Mouse (Mus musculus): ENCODE data around the gene Mipol1. TPM values are rescaled to one million over a fixed set of nuclear protein-coding genes. Genes with fewer than 3 reads are reported as not detected.
"Not testable (repeated sequence)": the region's sequence is repeated elsewhere in the genome, so short reads cannot be mapped to it uniquely, and the experiment has no call there.

Gene Mipol1
- polyA plus RNA-seq, 1 experiment = 0.08 TPM

- no peaks in the 10 kb centered on the region for H3K27me3 ChIP-seq (ENCODE audit: control insufficient read depth)
- TF ChIP-seq GATA1 (IDR thresholded peaks at IDR 0.05; ENCODE audit: low read length) (peak; percentile 73), TAL1 (IDR thresholded peaks at IDR 0.05; ENCODE audit: low read length) (peak; percentile 56; the same call in 2 of the 3 replicates)
- H3K4me3 ChIP-seq (replicated peaks) = peak within 1 kb of the TSS; percentile 84
- H3K9me3 ChIP-seq (ENCODE audit: control insufficient read depth, low read length) = no peaks in the 10 kb centered on the region
- peaks cover 55% of the 10 kb centered on the region for H3K4me1 ChIP-seq (ENCODE audit: control insufficient read depth)
- peaks cover 17% of the 10 kb centered on the region for H3K36me3 ChIP-seq (ENCODE audit: control insufficient read depth)
These were observed 32.7 kb upstream of the Mipol1 start, which contains the start of gene Slc25a21 for GRCm38 (mm10) chr12:57197363-57198026. Slc25a21 (minus strand) TSS chr12:57197472.

- H3K4me1 ChIP-seq (ENCODE audit: control insufficient read depth) = peaks cover 51% of the 10 kb centered on the region
- no peaks in the 10 kb centered on the region for H3K9me3 ChIP-seq (ENCODE audit: control insufficient read depth, low read length)
- peaks cover 11% of the 10 kb centered on the region for H3K36me3 ChIP-seq (ENCODE audit: control insufficient read depth)
- H3K27me3 ChIP-seq (ENCODE audit: control insufficient read depth) = no peaks in the 10 kb centered on the region
- H3K4me3 ChIP-seq (replicated peaks) = peak overlapping the region; percentile 84
- TF ChIP-seq GATA1 (IDR thresholded peaks at IDR 0.05; ENCODE audit: low read length) = no peak
- TF ChIP-seq TAL1 (IDR thresholded peaks at IDR 0.05; ENCODE audit: low read length) = no peak
These were observed 32.0 kb upstream of the Mipol1 start for GRCm38 (mm10) chr12:57198269-57198668.

- Histone ChIP-seq H3K9me3 (ENCODE audit: control insufficient read depth, low read length) (no peaks in the 10 kb centered on the region), H3K36me3 (ENCODE audit: control insufficient read depth) (peaks cover 5% of the 10 kb centered on the region; the same call in 1 of the 2 replicates), H3K4me1 (ENCODE audit: control insufficient read depth) (peaks cover 41% of the 10 kb centered on the region), H3K4me3 (replicated peaks) (no peak overlapping the region), H3K27me3 (ENCODE audit: control insufficient read depth) (no peaks in the 10 kb centered on the region)
- no peak for TF ChIP-seq TAL1 (IDR thresholded peaks at IDR 0.05; ENCODE audit: low read length)
- no peak for TF ChIP-seq GATA1 (IDR thresholded peaks at IDR 0.05; ENCODE audit: low read length)
These were observed 30.8 kb upstream of the Mipol1 start for GRCm38 (mm10) chr12:57199427-57199826.

- TF ChIP-seq GATA1 (IDR thresholded peaks at IDR 0.05; ENCODE audit: low read length) (no peak), TAL1 (IDR thresholded peaks at IDR 0.05; ENCODE audit: low read length) (no peak)
- no peak overlapping the region for H3K4me3 ChIP-seq (replicated peaks)
These were observed 28.3 kb upstream of the Mipol1 start for GRCm38 (mm10) chr12:57201901-57202300.

GRCm38 (mm10) chr12:57204276-57204851, 25.9 kb upstream of the Mipol1 start:
- no peaks in the 10 kb centered on the region for H3K36me3 ChIP-seq (ENCODE audit: control insufficient read depth)
- no peaks in the 10 kb centered on the region for H3K27me3 ChIP-seq (ENCODE audit: control insufficient read depth)
- TF ChIP-seq GATA1 (IDR thresholded peaks at IDR 0.05; ENCODE audit: low read length) = no peak
- TF ChIP-seq TAL1 (IDR thresholded peaks at IDR 0.05; ENCODE audit: low read length) = no peak
- no peak overlapping the region for H3K4me3 ChIP-seq (replicated peaks)
- H3K9me3 ChIP-seq (ENCODE audit: control insufficient read depth, low read length) = no peaks in the 10 kb centered on the region
- H3K4me1 ChIP-seq (ENCODE audit: control insufficient read depth) = peaks cover 17% of the 10 kb centered on the region

More at GRCm38 (mm10) chr12:57201901-57202300, 28.3 kb upstream of the Mipol1 start:
- Histone ChIP-seq H3K36me3 (ENCODE audit: control insufficient read depth) (peaks cover 3% of the 10 kb centered on the region; the same call in 1 of the 2 replicates), H3K9me3 (ENCODE audit: control insufficient read depth, low read length) (no peaks in the 10 kb centered on the region), H3K27me3 (ENCODE audit: control insufficient read depth) (no peaks in the 10 kb centered on the region), H3K4me1 (ENCODE audit: control insufficient read depth) (peaks cover 34% of the 10 kb centered on the region)

- H3K36me3 ChIP-seq (ENCODE audit: control insufficient read depth) = no peaks in the 10 kb centered on the region
- H3K4me3 ChIP-seq (replicated peaks) = peak overlapping the region; percentile 69
- H3K27me3 ChIP-seq (ENCODE audit: control insufficient read depth) = no peaks in the 10 kb centered on the region
- no peak for TF ChIP-seq TAL1 (IDR thresholded peaks at IDR 0.05; ENCODE audit: low read length)
- no peak for TF ChIP-seq GATA1 (IDR thresholded peaks at IDR 0.05; ENCODE audit: low read length)
- H3K4me1 ChIP-seq (ENCODE audit: control insufficient read depth) = peaks cover 25% of the 10 kb centered on the region
- no peaks in the 10 kb centered on the region for H3K9me3 ChIP-seq (ENCODE audit: control insufficient read depth, low read length)
These were observed 18.6 kb upstream of the Mipol1 start for GRCm38 (mm10) chr12:57211353-57212311.

GRCm38 (mm10) chr12:57212463-57212862, 17.8 kb upstream of the Mipol1 start:
- not testable (repeated sequence) for H3K27me3 ChIP-seq (ENCODE audit: control insufficient read depth); H3K36me3 ChIP-seq (ENCODE audit: control insufficient read depth); H3K4me3 ChIP-seq (replicated peaks); H3K9me3 ChIP-seq (ENCODE audit: control insufficient read depth, low read length)
- H3K4me1 ChIP-seq (ENCODE audit: control insufficient read depth) = peaks cover 25% of the 10 kb centered on the region

- Histone ChIP-seq H3K9me3 (ENCODE audit: control insufficient read depth, low read length) (no peaks in the 10 kb centered on the region), H3K36me3 (ENCODE audit: control insufficient read depth) (no peaks in the 10 kb centered on the region; the same call in 1 of the 2 replicates), H3K27me3 (ENCODE audit: control insufficient read depth) (no peaks in the 10 kb centered on the region), H3K4me1 (ENCODE audit: control insufficient read depth) (peaks cover 25% of the 10 kb centered on the region), H3K4me3 (replicated peaks) (no peak overlapping the region)
- TF ChIP-seq TAL1 (IDR thresholded peaks at IDR 0.05; ENCODE audit: low read length) (no peak), GATA1 (IDR thresholded peaks at IDR 0.05; ENCODE audit: low read length) (no peak)
These were observed 3.8 kb upstream of the Mipol1 start for GRCm38 (mm10) chr12:57226411-57226810.

GRCm38 (mm10) chr12:57227776-57228175, 2.5 kb upstream of the Mipol1 start:
- Histone ChIP-seq H3K4me1 (ENCODE audit: control insufficient read depth) (peaks cover 32% of the 10 kb centered on the region), H3K9me3 (ENCODE audit: control insufficient read depth, low read length) (no peaks in the 10 kb centered on the region), H3K27me3 (ENCODE audit: control insufficient read depth) (no peaks in the 10 kb centered on the region), H3K36me3 (ENCODE audit: control insufficient read depth) (no peaks in the 10 kb centered on the region; the same call in 1 of the 2 replicates), H3K4me3 (replicated peaks) (no peak overlapping the region)
- no peak for TF ChIP-seq TAL1 (IDR thresholded peaks at IDR 0.05; ENCODE audit: low read length)
- TF ChIP-seq GATA1 (IDR thresholded peaks at IDR 0.05; ENCODE audit: low read length) = no peak
